Mouse (Mus musculus) adrenal gland, adult 18-20 months (tissue): ENCODE results near the gene Cabp2. TPM values are rescaled to one million over a fixed set of nuclear protein-coding genes. Genes with fewer than 3 reads are reported as not detected.
A peak's percentile ranks its signal among the peaks of the same experiment; 100 is the strongest.
"Not testable (repeated sequence)": the region's sequence is repeated elsewhere in the genome, so short reads cannot be mapped to it uniquely, and the experiment has no call there.

ENCODE experiments used
- DNase-seq, 2 experiments: peaks; one replicate each; pipeline ENCODE4 v3.0.0; 2021 to 2022; ENCODE audit warnings: low spot score in 2 of 2
- long read RNA-seq, 2 experiments: library from polyadenylated mRNA; stranded (forward); transcript quantifications; one replicate each; pipeline ENCODE4 v2.0.0; 2021
- total RNA-seq, 2 experiments: library from RNA; stranded (reverse); gene quantifications; 1 replicate in 1 of 2; 2 replicates in 1 of 2; pipeline ENCODE4 v1.2.3; 2021

Gene Cabp2
- not detected for total RNA-seq
- long read RNA-seq, experiment 1, result 0 reads
- long read RNA-seq, experiment 2, result 0 reads

DNA sequence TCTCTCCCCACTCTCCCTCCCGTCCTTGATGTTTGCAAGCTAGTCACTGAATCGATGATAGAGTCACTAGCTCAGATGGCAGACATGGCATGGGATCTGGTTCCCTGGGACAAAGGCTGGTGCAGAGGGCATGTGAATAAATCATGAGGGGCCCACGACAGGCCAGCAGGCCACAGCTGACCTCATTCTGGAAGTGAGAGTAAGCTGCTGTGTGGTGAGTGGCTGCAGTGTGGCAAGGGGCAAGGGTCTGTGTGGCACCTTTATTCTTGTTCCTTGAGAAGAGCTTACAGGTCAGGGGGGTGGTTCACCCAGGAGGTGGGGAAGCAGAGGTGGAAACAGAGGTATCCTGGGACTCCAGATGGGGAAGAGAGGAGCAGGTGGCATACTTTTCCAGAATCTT lies at the start of gene Cabp2:
TSS of gene Cabp2 (plus strand) at position 185 of the 400 bp plus-strand sequence.
- no peak for DNase-seq

DNA sequence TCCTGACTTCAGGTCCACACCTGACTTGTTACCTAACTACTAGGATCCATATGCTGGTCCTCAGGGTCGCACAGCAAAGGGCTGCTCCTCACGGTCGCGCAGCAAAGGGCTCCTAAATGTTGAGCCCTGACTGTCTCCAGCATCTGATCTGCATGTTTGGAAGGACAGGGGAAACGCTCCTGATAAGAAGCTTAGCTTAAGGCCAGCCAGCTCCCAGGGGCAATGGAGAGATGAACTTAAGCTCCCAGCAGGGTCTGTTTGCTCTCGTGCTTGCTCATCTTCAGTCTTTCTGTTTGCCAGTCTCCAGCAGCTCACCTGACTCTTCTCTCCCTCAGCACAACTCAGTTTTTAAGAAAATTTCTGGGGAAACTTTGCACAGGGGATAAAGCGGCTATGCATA lies 48.7 kb upstream of the Cabp2 start:
- DNase-seq, result no peak

DNA sequence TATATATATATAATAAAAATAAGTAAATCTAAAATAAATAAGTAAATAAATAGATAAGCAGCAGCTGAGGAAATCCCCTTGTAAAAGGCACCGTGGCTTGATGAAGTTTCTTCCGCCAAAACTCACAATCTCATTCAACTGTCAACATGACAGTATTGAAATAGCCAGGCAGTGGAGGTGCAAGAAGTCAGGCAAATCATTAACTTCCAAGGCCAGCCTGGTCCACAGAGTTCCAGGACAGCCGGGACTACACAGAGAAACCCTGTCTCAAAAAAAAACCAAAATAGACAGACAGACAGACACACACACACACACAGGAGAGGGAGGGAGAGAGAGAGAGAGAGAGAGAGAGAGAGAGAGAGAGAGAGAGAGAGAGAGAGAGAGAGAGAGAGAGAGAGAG lies 48.1 kb upstream of the Cabp2 start:
- DNase-seq, result no peak

- DNase-seq, result no peak
Measured at GRCm38 (mm10) chr19:4033742-4034141, 47.6 kb upstream of the Cabp2 start.

GRCm38 (mm10) chr19:4036327-4037045 lies 44.9 kb upstream of the Cabp2 start:
- no peak for DNase-seq

- not testable (repeated sequence) for DNase-seq
Measured at GRCm38 (mm10) chr19:4037154-4037787, 44.1 kb upstream of the Cabp2 start.

GRCm38 (mm10) chr19:4037788-4038232 lies 43.6 kb upstream of the Cabp2 start, which contains the start of gene Gstp1:
Gene Gstp1 (minus strand): TSS chr19:4037985.
- peak; percentile 86 to 90 for DNase-seq

DNA sequence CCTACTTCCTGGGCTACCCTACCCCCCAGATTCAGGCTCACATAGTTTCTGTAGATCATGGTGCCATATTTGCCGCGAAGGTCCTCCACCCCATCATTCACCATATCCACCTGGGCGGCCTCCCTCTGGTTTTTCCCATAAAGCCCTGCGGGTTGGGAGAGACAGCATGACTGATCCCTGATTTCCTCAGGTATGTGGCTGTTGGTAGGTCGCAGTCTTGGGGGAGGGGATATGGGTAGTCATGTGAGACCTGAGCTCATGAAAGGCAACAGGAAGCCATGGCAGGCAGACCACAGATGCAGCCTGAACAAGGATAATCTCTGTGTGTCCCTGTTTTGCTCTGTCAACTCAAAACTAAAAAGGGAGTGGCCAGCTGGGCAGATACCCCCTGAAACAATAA lies 40.4 kb upstream of the Cabp2 start:
- DNase-seq, result not testable (repeated sequence)

GRCm38 (mm10) chr19:4041500-4041899 lies 39.9 kb upstream of the Cabp2 start:
- not testable (repeated sequence) for DNase-seq

GRCm38 (mm10) chr19:4042124-4042523 lies 39.3 kb upstream of the Cabp2 start:
- no peak for DNase-seq

DNA sequence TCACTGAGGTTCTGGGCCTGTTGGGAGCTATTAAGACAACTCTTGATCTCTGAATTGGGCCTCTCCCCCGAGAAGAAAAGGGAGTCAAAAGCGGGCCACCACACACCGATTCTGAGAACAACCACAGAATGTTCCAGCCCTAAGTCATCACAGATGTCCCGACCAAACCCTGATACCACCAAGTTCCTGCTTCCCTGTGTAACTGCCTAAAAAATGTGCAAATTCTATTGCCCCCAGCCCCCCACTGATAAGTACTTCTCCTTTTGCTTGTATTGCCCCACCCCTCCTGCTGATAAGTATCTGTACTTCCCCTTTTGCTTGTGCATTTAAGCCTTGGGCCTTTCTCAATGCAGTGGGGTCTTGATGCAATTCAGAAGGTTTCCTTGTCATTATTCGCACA lies 37.3 kb upstream of the Cabp2 start:
- DNase-seq, result not testable (repeated sequence)

- DNase-seq, result peak; percentile 58 to 65
Measured at GRCm38 (mm10) chr19:4045966-4046865, 35.2 kb upstream of the Cabp2 start, which contains the start of gene Gstp2. Gene Gstp2 (minus strand): TSS chr19:4046023.

DNA sequence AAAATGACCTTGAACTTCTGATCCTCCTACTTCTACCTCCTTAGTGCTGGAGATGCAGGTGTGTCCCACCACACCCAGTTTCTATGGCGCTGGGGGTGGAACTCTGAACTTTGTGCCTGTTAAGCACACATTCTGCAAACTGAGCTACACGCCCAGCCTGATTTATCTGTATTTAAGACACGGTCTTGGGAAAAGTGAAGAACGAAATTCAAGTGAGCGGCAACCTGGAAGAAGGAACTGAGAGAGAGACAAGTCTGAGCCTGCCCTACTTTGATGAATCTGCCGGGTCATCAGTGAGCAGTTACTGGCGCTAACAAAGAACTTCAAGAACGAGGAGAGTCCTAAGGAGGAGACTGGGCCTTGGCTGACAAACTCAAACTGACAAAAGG lies 34.5 kb upstream of the Cabp2 start:
- DNase-seq, result no peak

- peak; percentile 82 to 84 for DNase-seq
Measured at GRCm38 (mm10) chr19:4047859-4048258, 33.5 kb upstream of the Cabp2 start.

DNA sequence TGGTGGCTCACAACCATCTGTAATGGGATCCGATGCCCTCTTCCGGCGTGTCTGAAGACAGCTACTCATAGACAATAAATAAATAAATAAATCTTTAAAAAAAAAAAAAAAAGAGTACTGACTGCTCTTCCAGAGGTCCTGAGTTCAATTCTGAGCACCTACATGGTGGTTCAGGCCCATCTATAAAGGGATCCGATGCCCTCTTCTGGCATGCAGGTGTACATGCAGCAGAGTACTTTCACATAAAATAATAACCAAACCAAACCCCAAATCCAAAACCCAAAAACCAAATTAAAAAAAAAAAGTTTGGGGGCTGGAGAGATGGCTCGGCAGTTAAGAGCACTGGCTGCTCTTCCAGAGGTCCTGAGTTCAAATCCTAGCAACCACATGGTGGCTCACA lies 32.3 kb upstream of the Cabp2 start:
- DNase-seq, result not testable (repeated sequence)

DNA sequence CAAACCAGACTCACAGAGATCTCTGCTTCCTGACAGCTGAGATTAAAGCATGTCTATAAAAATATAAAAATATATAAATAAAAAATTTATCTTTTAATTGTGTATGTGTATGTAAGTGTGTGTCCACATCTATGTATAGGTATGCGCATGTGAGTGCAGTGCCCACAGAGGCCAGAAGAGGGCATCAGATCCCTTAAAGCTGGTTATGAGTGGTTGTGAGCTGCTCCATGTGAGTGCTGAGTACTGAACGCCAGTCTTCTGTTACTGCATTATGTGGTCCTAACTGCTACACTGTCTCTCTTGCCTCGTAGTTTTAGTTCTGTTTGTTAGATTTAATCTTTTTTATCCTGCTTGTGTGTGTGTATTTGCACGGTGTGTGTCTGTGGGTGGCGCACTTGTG lies 30.4 kb upstream of the Cabp2 start:
- no peak for DNase-seq

DNA sequence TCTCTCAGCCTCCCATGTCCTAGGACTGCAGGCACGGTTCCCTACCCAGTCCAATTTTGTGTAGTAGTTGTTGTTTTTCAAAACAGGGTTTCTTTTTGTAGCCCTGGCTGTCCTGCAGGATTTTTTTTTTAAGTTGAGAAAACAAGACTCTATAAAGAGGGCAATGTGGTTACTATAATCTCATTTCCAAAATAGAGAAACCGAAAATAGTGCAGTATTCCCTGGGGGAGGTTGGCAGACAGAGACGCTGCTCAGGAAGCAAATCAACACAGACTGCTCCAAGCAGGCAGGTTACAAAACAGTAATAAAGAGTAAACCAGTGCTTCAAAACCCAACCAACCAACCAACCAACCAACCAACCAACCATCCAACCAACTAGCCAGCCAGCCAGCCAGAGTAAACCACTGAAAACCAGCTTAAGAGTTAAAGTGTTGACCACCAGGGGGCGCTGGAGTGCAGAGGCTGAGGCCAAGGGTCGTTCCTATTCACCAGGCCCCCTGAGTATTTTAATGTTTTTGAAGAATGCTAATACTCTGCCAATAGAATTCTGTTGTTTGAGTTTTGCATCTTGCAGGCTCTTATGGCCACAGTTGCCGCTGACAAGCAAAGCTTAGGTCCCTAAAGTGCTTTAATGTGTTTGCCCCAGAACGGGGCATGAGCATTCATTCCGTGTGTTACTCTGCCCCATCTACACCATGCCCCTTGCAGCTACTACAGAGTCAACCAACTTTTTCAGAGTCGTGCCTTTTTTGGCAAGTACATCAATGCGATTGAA lies 29.4 kb upstream of the Cabp2 start:
- peak; percentile 68 to 80 for DNase-seq

DNA sequence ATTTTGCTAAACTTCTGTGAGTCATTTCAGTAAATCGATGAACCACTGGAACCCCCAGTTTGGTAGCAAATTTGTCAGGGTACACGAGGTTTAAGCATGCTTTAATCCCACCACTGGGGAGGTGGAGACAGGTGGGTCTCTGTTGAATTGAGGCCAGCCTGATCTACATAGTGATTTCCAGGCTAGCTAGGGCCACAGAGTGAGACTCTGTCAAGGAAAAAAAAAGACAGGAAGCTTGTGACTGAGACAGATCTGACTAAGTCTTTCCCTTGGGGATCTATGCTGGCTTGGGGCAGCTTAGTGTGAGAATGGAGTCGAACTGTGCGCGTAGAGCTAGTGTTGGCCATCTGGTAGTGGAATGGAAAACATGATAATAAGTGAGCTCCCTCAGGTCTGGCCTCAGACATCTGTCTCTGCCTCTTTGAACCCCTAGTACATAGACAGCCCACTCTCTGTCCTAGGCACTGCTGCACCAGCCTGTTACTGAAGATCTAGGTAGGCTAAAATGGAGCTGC lies 28.8 kb upstream of the Cabp2 start:
- DNase-seq, result no peak

- DNase-seq, result no peak
Measured at GRCm38 (mm10) chr19:4054613-4055012, 26.8 kb upstream of the Cabp2 start.

DNA sequence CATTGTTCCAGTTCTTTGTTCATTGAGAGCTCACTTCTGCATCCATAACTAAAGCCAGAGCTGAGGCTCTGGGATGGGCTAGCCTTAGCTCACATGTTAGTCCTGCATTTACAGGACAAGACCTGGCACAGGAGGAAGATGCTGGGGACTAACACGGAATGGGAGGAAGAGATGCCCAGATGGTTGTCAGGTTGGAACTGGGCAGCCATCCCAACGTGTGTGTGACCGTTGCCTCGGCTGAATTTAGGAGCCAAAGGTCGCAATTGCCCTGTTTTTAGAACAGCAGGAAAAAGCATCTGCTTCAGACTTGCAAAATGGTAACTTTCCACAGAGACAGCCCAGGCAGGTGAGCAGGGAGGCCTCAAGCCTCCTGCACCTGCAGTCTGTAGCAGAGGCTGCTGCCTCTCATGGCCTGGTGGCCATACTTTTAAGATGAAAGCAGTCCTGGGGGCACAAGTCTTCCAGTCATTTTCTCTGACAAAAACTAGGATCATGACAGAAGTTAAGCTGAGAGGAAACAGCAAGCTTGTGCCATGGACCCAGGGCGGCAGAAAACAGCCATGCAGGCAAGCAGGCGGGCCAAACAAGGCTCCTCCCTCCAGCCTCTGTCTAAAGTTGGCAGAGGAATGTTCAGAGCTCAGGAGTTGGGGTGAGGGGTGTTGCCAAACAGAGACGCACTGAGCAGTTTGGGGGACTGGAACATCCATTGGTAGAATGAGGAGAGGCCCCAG lies 26.0 kb upstream of the Cabp2 start:
- DNase-seq, result no peak
